Mouse (Mus musculus) liver, embryonic 13.5 days (tissue): ENCODE measurements at regions not wholly inside any gene's neighbourhood (a gene's known extent, or its start where the extent isn't known, plus 50 kb on each side); places are given as distances from the start of the nearest gene placed in this dataset.

ENCODE experiments used
- ATAC-seq: fragments of 200-750 bp; cut with Nextera tagmentation; 2 replicates; pipeline ENCODE4 v1.8.0; 2017; ENCODE audit warnings: low read depth, mild to moderate bottlenecking, moderate number of reproducible peaks, moderate library complexity
- DNase-seq: peaks from one replicate; pipeline ENCODE4 v3.0.0; 2022
- H3K27ac ChIP-seq: fragments of 300-500 bp; sonication (generic); 2 replicates; pipeline ENCODE4 v1.5.1; 2015; ENCODE audit warnings: moderate library complexity, mild to moderate bottlenecking, inconsistent platforms
- H3K27me3 ChIP-seq: fragments of 300-500 bp; sonication (generic); 2 replicates; pipeline ENCODE4 v1.6.1; 2015; ENCODE audit warnings: mild to moderate bottlenecking, inconsistent platforms
- H3K36me3 ChIP-seq: fragments of 300-500 bp; sonication (generic); 2 replicates; pipeline ENCODE4 v1.6.1; 2015; ENCODE audit warnings: mild to moderate bottlenecking, inconsistent platforms
- H3K4me1 ChIP-seq: fragments of 300-500 bp; sonication (generic); replicated peaks from 2 replicates; pipeline ENCODE4 v1.6.1; 2015; ENCODE audit warnings: inconsistent platforms
- H3K4me2 ChIP-seq: fragments of 300-500 bp; sonication (generic); 2 replicates; pipeline ENCODE4 v1.6.1; 2015; ENCODE audit warnings: inconsistent platforms, mild to moderate bottlenecking, moderate library complexity
- H3K4me3 ChIP-seq: fragments of 300-500 bp; sonication (generic); replicated peaks from 2 replicates; pipeline ENCODE4 v1.5.1; 2015; ENCODE audit warnings: mild to moderate bottlenecking, inconsistent platforms
- H3K9ac ChIP-seq: fragments of 300-500 bp; sonication (generic); 2 replicates; pipeline ENCODE4 v1.6.1; 2015; ENCODE audit warnings: mild to moderate bottlenecking, inconsistent platforms
- H3K9me3 ChIP-seq: fragments of 300-500 bp; sonication (generic); replicated peaks from 2 replicates; pipeline ENCODE4 v1.6.1; 2016; ENCODE audit warnings: inconsistent platforms
- WGBS: fragments of 180-500 bp; shearing (Covaris S2); methylation state at CpG from one replicate; pipeline ENCODE4 v1.1.7; 2015; ENCODE audit not compliant: insufficient replicate concordance; 5-methylcytosine and 5-hydroxymethylcytosine counted together

DNA sequence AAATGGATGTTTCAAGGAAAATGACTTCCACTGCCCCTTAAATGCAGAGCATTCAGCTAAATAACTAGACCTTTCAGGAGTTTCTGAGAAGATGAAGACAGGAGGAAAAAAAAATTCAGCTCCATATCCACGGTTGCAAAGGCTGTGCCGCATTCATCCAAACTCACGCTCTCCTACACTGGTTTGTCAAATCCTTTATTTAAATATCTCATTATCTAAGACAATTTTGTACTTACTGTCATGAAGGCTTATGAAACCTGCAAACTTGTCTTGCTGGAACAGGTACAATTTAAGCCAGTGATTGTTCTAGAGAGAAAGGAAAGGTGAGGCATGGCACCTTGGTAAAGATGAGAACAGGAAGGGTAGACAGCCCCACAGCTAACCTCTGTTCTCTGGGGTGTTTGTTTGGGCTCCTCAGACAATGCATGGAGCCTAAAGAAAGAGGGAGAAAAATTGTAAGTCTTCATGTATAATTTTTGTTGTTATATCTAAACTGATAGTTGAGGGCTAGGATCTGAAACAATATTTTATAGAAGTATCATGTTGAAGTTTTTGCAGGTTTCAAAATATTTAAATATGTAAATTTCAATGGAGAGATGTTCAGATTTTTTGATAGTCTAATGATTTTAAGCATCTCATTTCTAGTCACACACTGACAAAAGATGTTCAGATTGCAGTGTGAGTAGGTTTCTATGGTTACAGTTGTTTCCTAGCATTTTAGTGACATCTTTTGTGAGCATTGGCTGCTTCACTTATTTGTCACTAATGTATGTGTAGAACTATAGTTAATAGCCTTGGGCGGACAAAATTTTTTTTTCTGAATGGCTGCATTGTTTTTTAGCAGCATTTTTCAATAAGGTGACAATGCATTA, 321.2 kb upstream of the Prkd1 start:
- no peaks in the 10 kb centered on the region for H3K27me3 ChIP-seq
- H3K27ac ChIP-seq = no peak overlapping the region
- H3K9me3 ChIP-seq = no peaks in the 10 kb centered on the region
- ATAC-seq (no peak), DNase-seq (no peak)
- no peak overlapping the region for H3K4me3 ChIP-seq
- no peaks in the 10 kb centered on the region for H3K36me3 ChIP-seq
- H3K9ac ChIP-seq = no peak overlapping the region
- 78% methylated on average over 4 of the region's 4 CpGs for WGBS
- no peak overlapping the region for H3K4me2 ChIP-seq
- no peaks in the 10 kb centered on the region for H3K4me1 ChIP-seq

DNA sequence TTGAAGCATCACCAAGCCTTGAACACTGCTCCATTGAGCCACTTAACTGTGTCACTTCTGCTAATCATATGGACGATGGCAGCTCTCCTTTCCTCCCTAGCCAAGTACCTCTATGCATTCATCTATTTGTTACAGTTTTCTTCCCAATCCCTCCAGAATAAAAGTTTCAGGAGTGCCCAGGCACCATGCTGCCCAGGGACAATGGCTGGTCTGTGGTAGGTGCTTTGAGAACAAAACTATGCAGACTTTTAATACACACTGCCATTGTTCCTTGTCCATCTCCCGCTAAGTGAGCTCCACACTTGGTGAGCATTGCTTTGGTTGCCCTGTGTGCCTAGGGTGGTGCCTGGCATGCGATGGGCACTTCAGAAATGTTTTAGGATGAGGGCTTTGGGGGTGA, 320.5 kb upstream of the Prkd1 start:
- H3K4me2 ChIP-seq = no peak overlapping the region
- no peak for DNase-seq
- ATAC-seq = no peak
- H3K27ac ChIP-seq = no peak overlapping the region
- WGBS = 40% methylated on average over 3 of the region's 3 CpGs
- H3K36me3 ChIP-seq = no peaks in the 10 kb centered on the region
- H3K9ac ChIP-seq = no peak overlapping the region
- H3K4me1 ChIP-seq = no peaks in the 10 kb centered on the region
- no peaks in the 10 kb centered on the region for H3K27me3 ChIP-seq
- H3K4me3 ChIP-seq = no peak overlapping the region
- H3K9me3 ChIP-seq = no peaks in the 10 kb centered on the region

DNA sequence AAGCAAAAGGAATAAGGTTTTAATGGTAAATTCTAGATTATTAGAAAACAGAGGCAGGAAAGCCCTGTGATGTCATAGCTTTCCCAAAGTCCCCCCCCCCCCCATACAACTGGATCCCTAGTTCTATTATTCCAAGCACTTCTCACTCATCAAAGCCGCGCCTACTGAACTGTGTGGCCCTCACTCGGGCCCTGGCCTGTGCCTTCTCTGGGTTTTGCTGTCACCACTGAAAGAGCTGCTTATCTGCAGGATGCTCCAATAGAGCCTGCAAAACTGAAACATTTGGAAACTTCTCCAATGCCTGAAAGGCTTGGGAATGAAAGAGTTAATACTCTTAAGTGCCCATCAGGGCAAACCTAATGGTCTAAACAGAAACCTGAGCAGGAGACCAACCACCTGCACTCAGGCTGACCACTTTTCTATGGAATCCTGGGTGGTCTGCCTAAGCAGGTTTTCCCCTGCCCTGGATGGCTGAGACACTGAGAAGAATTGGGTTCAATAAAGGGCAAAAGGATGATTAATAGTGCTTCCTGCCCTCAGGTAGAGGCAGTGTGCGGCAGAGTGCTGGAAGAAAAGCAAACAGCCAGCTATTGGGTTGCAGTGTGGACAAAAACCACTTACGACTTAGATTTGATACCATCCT, 318.4 kb upstream of the Prkd1 start:
- ATAC-seq = no peak
- H3K9ac ChIP-seq = no peak overlapping the region
- H3K27ac ChIP-seq = no peak overlapping the region
- 52% methylated on average over 5 of the region's 5 CpGs for WGBS
- H3K4me3 ChIP-seq = no peak overlapping the region
- DNase-seq = no peak
- no peak overlapping the region for H3K4me2 ChIP-seq
- no peaks in the 10 kb centered on the region for H3K36me3 ChIP-seq
- no peaks in the 10 kb centered on the region for H3K4me1 ChIP-seq
- H3K27me3 ChIP-seq = no peaks in the 10 kb centered on the region
- H3K9me3 ChIP-seq = no peaks in the 10 kb centered on the region

DNA sequence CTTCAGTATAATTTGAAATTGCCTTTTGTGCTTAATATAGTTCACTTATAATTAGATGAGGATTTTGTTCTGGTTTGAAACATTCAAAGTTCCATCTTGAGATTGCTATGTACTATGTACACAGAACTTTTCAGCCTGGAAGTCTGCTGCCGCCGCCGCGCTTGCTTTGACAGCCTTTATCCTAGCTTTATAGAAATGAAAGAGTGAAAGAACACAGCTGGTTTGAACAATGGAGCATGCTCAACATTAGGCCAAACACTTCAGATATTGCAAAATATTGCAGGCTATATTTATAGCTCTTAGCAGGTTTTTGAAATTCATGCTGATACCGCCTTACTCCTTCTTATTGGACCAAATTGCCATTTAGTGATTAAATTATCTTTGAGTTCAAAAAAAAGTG, 305.1 kb upstream of the Prkd1 start:
- Histone ChIP-seq H3K36me3 (no peaks in the 10 kb centered on the region), H3K27ac (no peak overlapping the region), H3K4me2 (no peak overlapping the region), H3K4me3 (no peak overlapping the region), H3K4me1 (no peaks in the 10 kb centered on the region), H3K9me3 (no peaks in the 10 kb centered on the region), H3K27me3 (no peaks in the 10 kb centered on the region), H3K9ac (no peak overlapping the region)
- DNase-seq = no peak
- ATAC-seq = no peak
- WGBS = 90% methylated on average over 5 of the region's 5 CpGs

DNA sequence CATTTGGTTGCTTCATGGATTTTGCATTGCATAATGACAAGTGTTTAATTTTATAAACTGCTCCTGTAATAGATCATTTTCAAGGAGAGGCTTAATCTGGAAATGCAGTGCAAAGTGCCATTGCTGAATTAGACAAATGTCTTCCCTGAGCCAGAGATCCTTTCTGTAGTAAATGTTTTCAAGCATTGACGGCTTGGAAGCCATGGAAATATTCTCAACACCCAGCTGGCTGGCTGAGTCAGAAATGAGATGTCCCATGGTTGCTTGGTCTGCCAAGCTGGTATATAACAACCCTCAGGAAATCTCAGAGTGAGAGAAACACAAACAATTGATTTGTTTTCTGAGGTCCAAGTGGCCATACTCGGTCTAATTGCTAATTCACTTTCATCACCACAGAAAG, 298.1 kb upstream of the Prkd1 start:
- no peak for ATAC-seq
- Histone ChIP-seq H3K36me3 (no peaks in the 10 kb centered on the region), H3K27me3 (no peaks in the 10 kb centered on the region), H3K9ac (no peak overlapping the region), H3K4me3 (no peak overlapping the region), H3K4me1 (no peaks in the 10 kb centered on the region), H3K4me2 (no peak overlapping the region), H3K27ac (no peak overlapping the region), H3K9me3 (no peaks in the 10 kb centered on the region)
- whole genome bisulfite sequencing = 55% methylated on average over 2 of the region's 2 CpGs
- DNase-seq = no peak

DNA sequence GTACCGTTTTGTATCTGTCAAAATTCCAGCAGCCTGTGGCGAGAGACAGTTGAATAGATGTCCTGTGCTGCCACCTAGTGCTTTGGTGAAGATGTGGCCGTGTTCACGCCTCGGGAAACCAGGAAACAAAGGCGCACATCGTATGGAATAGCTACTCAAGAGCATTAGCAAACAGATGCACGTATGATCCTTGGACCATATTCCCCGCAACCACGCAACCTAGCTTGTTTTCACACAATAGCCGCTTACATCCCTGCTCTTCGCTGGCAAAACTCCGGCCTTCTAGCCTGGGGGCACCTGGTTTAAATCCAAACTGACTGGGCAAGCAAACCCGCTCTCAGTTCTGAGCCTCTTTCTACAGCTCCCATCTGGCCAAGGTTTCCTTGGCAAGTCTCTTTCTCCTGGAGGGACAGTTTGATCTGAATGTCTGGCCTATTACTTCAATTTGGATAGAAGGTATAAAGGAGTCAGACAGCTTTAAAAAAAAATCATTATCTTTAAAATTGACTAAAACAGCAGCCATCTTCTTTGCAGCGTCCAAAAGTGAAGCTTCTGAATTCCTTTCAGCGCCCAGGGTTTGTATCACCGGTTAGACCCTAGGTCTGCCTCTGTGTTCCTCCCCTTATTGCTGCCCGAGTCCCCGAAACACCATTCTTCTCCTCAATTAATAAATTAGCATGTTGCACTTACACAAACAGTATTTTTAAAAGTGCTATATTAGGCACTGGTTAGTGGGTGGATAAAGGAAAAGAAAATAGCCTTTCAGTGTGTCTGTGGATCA, 295.0 kb upstream of the Prkd1 start:
- Histone ChIP-seq H3K4me1 (no peaks in the 10 kb centered on the region), H3K9ac (no peak overlapping the region), H3K4me3 (no peak overlapping the region), H3K9me3 (no peaks in the 10 kb centered on the region), H3K4me2 (no peak overlapping the region), H3K27ac (no peak overlapping the region), H3K27me3 (no peaks in the 10 kb centered on the region), H3K36me3 (no peaks in the 10 kb centered on the region)
- WGBS = 22% methylated on average over 19 of the region's 19 CpGs
- ATAC-seq (no peak), DNase-seq (no peak)

DNA sequence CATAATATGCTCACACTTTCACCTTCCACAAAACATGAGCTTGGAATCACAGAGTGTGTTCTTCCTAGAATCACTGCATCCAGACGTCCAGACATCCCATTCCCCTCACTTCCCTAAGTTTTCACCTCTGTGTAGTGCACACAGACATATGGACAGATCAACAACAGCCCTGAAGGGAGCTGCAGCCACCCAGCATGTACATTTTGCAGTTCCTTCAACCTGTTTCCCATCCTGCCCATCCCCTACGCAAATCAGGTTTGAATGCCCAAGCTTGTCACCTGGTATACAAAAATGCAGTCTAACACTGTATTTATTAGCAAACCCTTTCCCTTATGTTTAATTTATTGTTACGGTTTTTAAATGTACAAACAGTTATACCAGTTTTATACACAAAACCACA, 294.4 kb upstream of the Prkd1 start:
- Histone ChIP-seq H3K4me1 (no peaks in the 10 kb centered on the region), H3K4me3 (no peak overlapping the region), H3K27me3 (no peaks in the 10 kb centered on the region), H3K36me3 (no peaks in the 10 kb centered on the region), H3K4me2 (no peak overlapping the region), H3K9me3 (no peaks in the 10 kb centered on the region), H3K27ac (no peak overlapping the region), H3K9ac (no peak overlapping the region)
- no peak for DNase-seq
- 40% methylated on average over 3 of the region's 3 CpGs for WGBS
- ATAC-seq = no peak

DNA sequence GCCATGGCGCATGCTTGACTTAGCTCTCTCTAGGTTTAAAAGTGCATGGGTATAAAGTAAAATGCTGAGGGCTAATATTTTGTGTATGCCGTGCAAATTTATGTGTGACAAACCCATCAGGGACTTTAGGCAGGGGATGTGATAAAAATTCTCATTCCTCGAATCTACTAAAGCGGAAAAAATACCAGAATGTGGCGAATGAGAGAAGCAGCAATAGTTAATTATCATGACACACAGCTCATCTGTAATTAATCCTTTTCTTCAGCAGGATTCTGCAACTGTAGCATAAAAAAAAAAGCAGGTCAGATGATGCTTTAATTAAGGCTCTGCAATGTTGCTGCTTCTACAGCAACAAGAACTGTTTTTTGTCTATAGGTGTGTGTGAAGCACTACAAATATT, 286.6 kb upstream of the Prkd1 start:
- 69% methylated on average over 5 of the region's 5 CpGs for WGBS
- no peak overlapping the region for H3K27ac ChIP-seq
- H3K4me1 ChIP-seq = no peaks in the 10 kb centered on the region
- H3K9me3 ChIP-seq = no peaks in the 10 kb centered on the region
- no peaks in the 10 kb centered on the region for H3K36me3 ChIP-seq
- H3K4me3 ChIP-seq = no peak overlapping the region
- H3K27me3 ChIP-seq = no peaks in the 10 kb centered on the region
- no peak for DNase-seq
- ATAC-seq = no peak
- no peak overlapping the region for H3K9ac ChIP-seq
- H3K4me2 ChIP-seq = no peak overlapping the region

DNA sequence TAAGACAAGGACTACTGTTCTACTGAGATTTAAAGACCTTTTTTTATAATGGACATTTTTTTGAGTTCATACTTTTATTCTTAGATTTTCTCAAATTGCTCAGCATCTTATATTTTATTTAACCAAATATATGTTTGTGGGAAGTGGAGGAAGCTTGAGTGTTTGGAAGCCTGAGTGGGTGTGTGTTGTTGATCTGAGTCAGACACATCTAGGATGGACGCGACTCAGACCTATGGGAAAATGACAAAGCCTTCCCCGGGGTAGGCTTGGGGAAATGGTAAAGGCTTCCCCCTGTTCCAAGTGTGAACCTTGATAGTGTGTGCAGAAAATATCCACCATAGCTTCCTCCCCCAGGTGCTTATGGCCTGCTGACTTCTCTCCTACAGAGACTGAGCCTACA, 283.6 kb upstream of the Prkd1 start:
- Histone ChIP-seq H3K4me1 (no peaks in the 10 kb centered on the region), H3K27ac (no peak overlapping the region), H3K9ac (no peak overlapping the region), H3K36me3 (no peaks in the 10 kb centered on the region), H3K9me3 (no peaks in the 10 kb centered on the region), H3K4me2 (no peak overlapping the region), H3K4me3 (no peak overlapping the region), H3K27me3 (no peaks in the 10 kb centered on the region)
- 84% methylated on average over 3 of the region's 3 CpGs for WGBS
- DNase-seq (no peak), ATAC-seq (no peak)

DNA sequence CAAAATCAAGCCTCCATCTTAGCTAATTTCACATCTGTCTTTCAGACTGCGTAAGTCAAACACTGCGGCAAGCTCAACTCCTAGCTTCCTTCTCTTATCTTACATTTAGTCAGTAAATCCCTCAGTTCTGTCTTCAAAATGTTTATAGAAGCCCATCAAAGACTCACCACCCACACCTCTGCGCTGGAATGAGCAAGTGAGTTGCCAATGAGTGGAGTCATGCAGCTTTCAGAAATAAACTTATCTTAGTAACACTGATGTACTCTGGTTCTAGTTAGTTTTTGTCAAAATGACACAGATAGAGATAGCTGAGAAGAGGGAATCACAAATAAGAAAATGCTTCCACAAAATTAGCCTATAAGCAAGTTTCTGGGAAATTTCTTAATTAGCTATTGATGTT, 280.7 kb upstream of the Prkd1 start:
- no peak for ATAC-seq
- DNase-seq = no peak
- Histone ChIP-seq H3K9ac (no peak overlapping the region), H3K36me3 (no peaks in the 10 kb centered on the region), H3K27me3 (no peaks in the 10 kb centered on the region), H3K27ac (no peak overlapping the region), H3K4me2 (no peak overlapping the region), H3K9me3 (no peaks in the 10 kb centered on the region), H3K4me3 (no peak overlapping the region), H3K4me1 (no peaks in the 10 kb centered on the region)
- WGBS = 67% methylated on average over 3 of the region's 3 CpGs

DNA sequence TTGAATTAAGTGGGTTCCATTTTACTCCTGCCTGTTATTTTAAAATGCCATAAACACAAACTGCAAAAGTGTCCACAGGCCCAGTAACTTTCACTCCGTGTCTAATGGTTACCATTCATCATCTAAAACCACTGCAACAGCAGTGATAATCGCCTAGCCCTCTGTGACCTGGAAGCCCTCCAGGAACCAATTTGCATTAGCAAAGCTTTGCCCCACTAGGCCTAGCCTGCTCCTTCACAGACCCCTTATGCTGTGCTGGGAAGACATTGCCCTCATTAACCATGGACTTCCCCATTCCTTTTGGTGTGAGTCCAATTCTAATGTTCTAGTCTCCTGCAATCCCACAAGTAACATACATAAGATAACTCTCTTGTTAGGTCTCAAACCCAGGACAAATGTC, 277.3 kb upstream of the Prkd1 start:
- H3K4me2 ChIP-seq = no peak overlapping the region
- no peaks in the 10 kb centered on the region for H3K36me3 ChIP-seq
- H3K27ac ChIP-seq = no peak overlapping the region
- no peak overlapping the region for H3K4me3 ChIP-seq
- H3K4me1 ChIP-seq = no peaks in the 10 kb centered on the region
- no peak overlapping the region for H3K9ac ChIP-seq
- no peaks in the 10 kb centered on the region for H3K27me3 ChIP-seq
- DNase-seq = no peak
- ATAC-seq = no peak
- H3K9me3 ChIP-seq = no peaks in the 10 kb centered on the region
- WGBS = 31% methylated on average over 2 of the region's 2 CpGs
